Mouse (Mus musculus) ES-Bruce4 (cell line): ENCODE measurements at regions not wholly inside any gene's neighbourhood (a gene's known extent, or its start where the extent isn't known, plus 50 kb on each side); places are given as distances from the start of the nearest gene placed in this dataset.

Experiments
- H3K27ac ChIP-seq: 2 replicates; pipeline ENCODE4 v1.5.1; 2012; ENCODE audit warnings: low read length, inconsistent platforms; ENCODE audit not compliant: insufficient read depth
- H3K27me3 ChIP-seq: 2 replicates; pipeline ENCODE4 v1.6.1; 2012; ENCODE audit warnings: mild to moderate bottlenecking, low read length, inconsistent platforms; ENCODE audit not compliant: control insufficient read depth, poor library complexity, insufficient read depth, severe bottlenecking
- H3K36me3 ChIP-seq: 2 replicates; pipeline ENCODE4 v1.6.1; 2012; ENCODE audit warnings: inconsistent platforms, mild to moderate bottlenecking, low read length, moderate library complexity; ENCODE audit not compliant: control insufficient read depth, poor library complexity, insufficient read depth, severe bottlenecking
- H3K4me1 ChIP-seq: one replicate; pipeline ENCODE4 v1.8.1; 2011; ENCODE audit warnings: low read length; ENCODE audit not compliant: control insufficient read depth, insufficient read depth
- H3K4me3 ChIP-seq: 2 replicates; pipeline ENCODE4 v1.5.1; 2011; ENCODE audit warnings: low read depth, mild to moderate bottlenecking, low read length
- H3K9ac ChIP-seq: 2 replicates; pipeline ENCODE4 v1.6.1; 2012; ENCODE audit warnings: low read depth, mild to moderate bottlenecking, inconsistent platforms; ENCODE audit not compliant: poor library complexity, severe bottlenecking
- H3K9me3 ChIP-seq: replicated peaks from 2 replicates; pipeline ENCODE4 v1.6.1; 2012; ENCODE audit warnings: mild to moderate bottlenecking, low read length, inconsistent platforms; ENCODE audit not compliant: control insufficient read depth, poor library complexity, insufficient read depth, severe bottlenecking
- CTCF ChIP-seq: IDR thresholded peaks from one replicate; pipeline ENCODE4 v1.8.1; 2011; ENCODE audit warnings: low read depth, low read length
- EP300 ChIP-seq: IDR thresholded peaks from 2 replicates; pipeline ENCODE4 v1.6.1; 2011; ENCODE audit warnings: low read depth, low read length; ENCODE audit not compliant: insufficient read depth
- POLR2A ChIP-seq: IDR thresholded peaks from one replicate; pipeline ENCODE4 v1.8.1; 2011; ENCODE audit warnings: low read length; ENCODE audit not compliant: insufficient read depth

- TF ChIP-seq POLR2A, result no peak
- no peak for TF ChIP-seq EP300
- no peak for TF ChIP-seq CTCF
Observed at GRCm38 (mm10) chr12:105911556-105911955, 98.5 kb upstream of the Vrk1 start.

GRCm38 (mm10) chr12:105917388-105917963, 92.6 kb upstream of the Vrk1 start:
- H3K9ac ChIP-seq, result no peak overlapping the region
- no peak overlapping the region for H3K4me3 ChIP-seq
- H3K4me1 ChIP-seq, result no peaks in the 10 kb centered on the region
- no peak overlapping the region for H3K27ac ChIP-seq
- H3K9me3 ChIP-seq, result no peaks in the 10 kb centered on the region
- H3K36me3 ChIP-seq, result no peaks in the 10 kb centered on the region
- H3K27me3 ChIP-seq, result no peaks in the 10 kb centered on the region
- TF ChIP-seq EP300 (no peak), CTCF (no peak), POLR2A (no peak)

More at GRCm38 (mm10) chr12:105911556-105911955, 98.5 kb upstream of the Vrk1 start:
- no peaks in the 10 kb centered on the region for H3K9me3 ChIP-seq
- H3K9ac ChIP-seq, result no peak overlapping the region
- no peaks in the 10 kb centered on the region for H3K36me3 ChIP-seq
- H3K27ac ChIP-seq, result no peak overlapping the region
- no peaks in the 10 kb centered on the region for H3K27me3 ChIP-seq
- no peaks in the 10 kb centered on the region for H3K4me1 ChIP-seq
- H3K4me3 ChIP-seq, result no peak overlapping the region

- no peak overlapping the region for H3K9ac ChIP-seq
- H3K27me3 ChIP-seq, result no peaks in the 10 kb centered on the region
- TF ChIP-seq POLR2A (no peak), EP300 (no peak), CTCF (no peak)
- no peaks in the 10 kb centered on the region for H3K36me3 ChIP-seq
- H3K9me3 ChIP-seq, result no peaks in the 10 kb centered on the region
- H3K27ac ChIP-seq, result no peak overlapping the region
- H3K4me1 ChIP-seq, result no peaks in the 10 kb centered on the region
- no peak overlapping the region for H3K4me3 ChIP-seq
Observed at GRCm38 (mm10) chr12:105918775-105919174, 91.3 kb upstream of the Vrk1 start.

GRCm38 (mm10) chr12:105927210-105927609, 82.8 kb upstream of the Vrk1 start:
- no peak overlapping the region for H3K9ac ChIP-seq

GRCm38 (mm10) chr12:105929456-105929921, 80.5 kb upstream of the Vrk1 start:
- Histone ChIP-seq H3K4me1 (no peaks in the 10 kb centered on the region), H3K9me3 (no peaks in the 10 kb centered on the region), H3K27me3 (no peaks in the 10 kb centered on the region), H3K9ac (no peak overlapping the region), H3K27ac (no peak overlapping the region), H3K4me3 (no peak overlapping the region), H3K36me3 (no peaks in the 10 kb centered on the region)
- TF ChIP-seq POLR2A (no peak), EP300 (peak; percentile 49; the same call in 1 of the 2 replicates)

More at GRCm38 (mm10) chr12:105927210-105927609, 82.8 kb upstream of the Vrk1 start:
- TF ChIP-seq EP300, result no peak
- peak; percentile 28 for TF ChIP-seq CTCF
- Histone ChIP-seq H3K4me1 (no peaks in the 10 kb centered on the region), H3K27ac (no peak overlapping the region), H3K4me3 (no peak overlapping the region), H3K36me3 (no peaks in the 10 kb centered on the region), H3K9me3 (no peaks in the 10 kb centered on the region), H3K27me3 (no peaks in the 10 kb centered on the region)

GRCm38 (mm10) chr12:105935441-105935880, 74.6 kb upstream of the Vrk1 start:
- Histone ChIP-seq H3K9ac (no peak overlapping the region), H3K27me3 (no peaks in the 10 kb centered on the region), H3K36me3 (no peaks in the 10 kb centered on the region), H3K9me3 (no peaks in the 10 kb centered on the region), H3K4me1 (no peaks in the 10 kb centered on the region), H3K4me3 (peak overlapping the region; percentile 20), H3K27ac (no peak overlapping the region)
- TF ChIP-seq CTCF, result no peak
- TF ChIP-seq EP300, result no peak
- TF ChIP-seq POLR2A, result no peak
